Mouse (Mus musculus): ENCODE measurements at regions not wholly inside any gene's neighbourhood (a gene's known extent, or its start where the extent isn't known, plus 50 kb on each side); places are given as distances from the start of the nearest gene placed in this dataset.

GRCm38 (mm10) chr16:87103599-87103998 lies 250.4 kb upstream of the N6amt1 start:
- Histone ChIP-seq H3K9me3 (replicated peaks; ENCODE audit: control insufficient read depth, low read length) (no peaks in the 10 kb centered on the region), H3K4me1 (ENCODE audit: control insufficient read depth, insufficient read depth, low read length) (no peaks in the 10 kb centered on the region), H3K27me3 (ENCODE audit: control insufficient read depth, insufficient read depth, low read length) (no peaks in the 10 kb centered on the region), H3K36me3 (replicated peaks; ENCODE audit: control insufficient read depth, insufficient read depth, low read depth, low read length) (no peaks in the 10 kb centered on the region), H3K4me3 (ENCODE audit: low read depth, low read length) (no peak overlapping the region), H3K9ac (replicated peaks; ENCODE audit: low read length) (no peak overlapping the region), H3K4me2 (ENCODE audit: low read depth, low read length) (no peak overlapping the region), H3K27ac (replicated peaks; ENCODE audit: low read depth, low read length) (no peak overlapping the region)
- DNase-seq (ENCODE audit: low spot score), result no peak
- WGBS, result 71% methylated on average over 2 of the region's 2 CpGs
- no peak for ATAC-seq (replicated peaks; ENCODE audit: insufficient number of reproducible peaks, low FRiP score, low TSS enrichment, low read depth)

- Histone ChIP-seq H3K27ac (replicated peaks; ENCODE audit: low read depth, low read length) (no peak overlapping the region), H3K9ac (replicated peaks; ENCODE audit: low read length) (no peak overlapping the region), H3K27me3 (ENCODE audit: control insufficient read depth, insufficient read depth, low read length) (no peaks in the 10 kb centered on the region), H3K4me2 (ENCODE audit: low read depth, low read length) (no peak overlapping the region), H3K36me3 (replicated peaks; ENCODE audit: control insufficient read depth, insufficient read depth, low read depth, low read length) (no peaks in the 10 kb centered on the region), H3K4me1 (ENCODE audit: control insufficient read depth, insufficient read depth, low read length) (no peaks in the 10 kb centered on the region), H3K4me3 (ENCODE audit: low read depth, low read length) (no peak overlapping the region), H3K9me3 (replicated peaks; ENCODE audit: control insufficient read depth, low read length) (no peaks in the 10 kb centered on the region)
- ATAC-seq (replicated peaks; ENCODE audit: insufficient number of reproducible peaks, low FRiP score, low TSS enrichment, low read depth), result no peak
- DNase-seq (ENCODE audit: low spot score), result no peak
These were observed 251.9 kb upstream of the N6amt1 start for GRCm38 (mm10) chr16:87102057-87102456.

DNA sequence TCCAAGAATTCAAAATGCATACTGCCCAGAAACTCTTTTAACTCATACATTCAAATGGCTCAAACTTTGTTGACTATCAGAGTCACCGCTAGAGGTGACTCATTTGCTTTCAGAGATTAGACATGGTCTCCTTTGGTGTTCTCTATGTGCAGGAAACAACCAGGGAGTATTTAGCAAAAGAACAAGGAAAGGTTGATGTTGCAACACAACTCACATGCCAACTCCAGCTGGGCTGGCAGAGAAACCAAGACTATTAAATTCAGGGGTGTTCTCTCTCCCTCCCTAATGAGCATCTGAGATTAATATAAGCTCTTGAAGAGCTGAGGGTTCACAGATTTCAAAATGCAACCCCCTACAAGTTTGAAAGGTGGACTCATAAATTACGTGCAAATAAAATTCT lies 262.0 kb upstream of the N6amt1 start:
- ATAC-seq (replicated peaks; ENCODE audit: insufficient number of reproducible peaks, low FRiP score, low TSS enrichment, low read depth), result no peak
- Histone ChIP-seq H3K27ac (replicated peaks; ENCODE audit: low read depth, low read length) (no peak overlapping the region), H3K9ac (replicated peaks; ENCODE audit: low read length) (no peak overlapping the region), H3K4me1 (ENCODE audit: control insufficient read depth, insufficient read depth, low read length) (no peaks in the 10 kb centered on the region), H3K36me3 (replicated peaks; ENCODE audit: control insufficient read depth, insufficient read depth, low read depth, low read length) (no peaks in the 10 kb centered on the region), H3K4me2 (ENCODE audit: low read depth, low read length) (no peak overlapping the region), H3K9me3 (replicated peaks; ENCODE audit: control insufficient read depth, low read length) (no peaks in the 10 kb centered on the region), H3K4me3 (ENCODE audit: low read depth, low read length) (no peak overlapping the region), H3K27me3 (ENCODE audit: control insufficient read depth, insufficient read depth, low read length) (no peaks in the 10 kb centered on the region)
- no peak for DNase-seq (ENCODE audit: low spot score)
- WGBS, result 88% methylated on average over 2 of the region's 2 CpGs

DNA sequence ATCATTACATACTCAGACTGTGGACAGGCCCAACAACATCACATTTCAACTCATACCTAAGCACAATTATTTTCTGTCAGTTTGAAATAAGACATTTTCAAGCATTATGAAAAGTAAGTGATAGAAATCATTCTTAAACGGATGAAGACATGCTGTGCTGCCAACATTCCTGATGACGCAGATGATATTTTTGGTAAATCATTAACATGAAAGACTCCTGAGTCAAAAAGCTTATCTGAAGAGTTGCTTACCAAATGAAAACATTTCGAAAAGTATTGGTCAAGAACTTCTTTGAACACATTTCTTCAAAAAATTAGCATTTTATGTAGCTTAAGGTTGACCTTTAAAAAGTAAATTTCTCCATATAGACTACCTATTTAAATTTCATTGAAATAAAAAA lies 264.7 kb upstream of the N6amt1 start:
- Histone ChIP-seq H3K9ac (replicated peaks; ENCODE audit: low read length) (no peak overlapping the region), H3K4me1 (ENCODE audit: control insufficient read depth, insufficient read depth, low read length) (no peaks in the 10 kb centered on the region), H3K27me3 (ENCODE audit: control insufficient read depth, insufficient read depth, low read length) (no peaks in the 10 kb centered on the region), H3K4me2 (ENCODE audit: low read depth, low read length) (no peak overlapping the region), H3K4me3 (ENCODE audit: low read depth, low read length) (no peak overlapping the region), H3K36me3 (replicated peaks; ENCODE audit: control insufficient read depth, insufficient read depth, low read depth, low read length) (no peaks in the 10 kb centered on the region), H3K9me3 (replicated peaks; ENCODE audit: control insufficient read depth, low read length) (no peaks in the 10 kb centered on the region), H3K27ac (replicated peaks; ENCODE audit: low read depth, low read length) (no peak overlapping the region)
- no peak for ATAC-seq (replicated peaks; ENCODE audit: insufficient number of reproducible peaks, low FRiP score, low TSS enrichment, low read depth)
- WGBS, result 82% methylated on average over 3 of the region's 3 CpGs
- DNase-seq (ENCODE audit: low spot score), result no peak

DNA sequence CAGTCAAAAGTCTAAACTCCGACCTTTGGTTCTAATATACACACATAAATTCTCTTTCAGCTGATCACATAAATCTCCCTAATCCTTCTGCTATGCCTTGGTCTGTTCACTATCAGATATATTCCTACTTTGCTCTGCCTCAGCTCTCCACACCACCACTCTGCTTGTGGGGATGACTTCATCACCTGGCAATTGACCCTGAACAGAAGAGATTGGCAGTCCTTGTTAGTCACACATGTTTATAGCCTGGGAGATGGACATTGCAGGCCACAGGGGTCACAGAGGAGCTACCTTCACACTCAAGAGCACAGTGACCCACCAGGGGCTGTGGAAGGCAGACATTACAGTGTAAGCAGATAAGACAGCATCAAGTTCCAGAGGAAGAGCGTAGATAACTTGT lies 270.5 kb upstream of the N6amt1 start:
- ATAC-seq (replicated peaks; ENCODE audit: insufficient number of reproducible peaks, low FRiP score, low TSS enrichment, low read depth), result no peak
- 71% methylated on average over 2 of the region's 2 CpGs for WGBS
- no peaks in the 10 kb centered on the region for H3K36me3 ChIP-seq (replicated peaks; ENCODE audit: control insufficient read depth, insufficient read depth, low read depth, low read length)
- H3K9ac ChIP-seq (replicated peaks; ENCODE audit: low read length), result no peak overlapping the region
- no peak for DNase-seq (ENCODE audit: low spot score)
- no peaks in the 10 kb centered on the region for H3K4me1 ChIP-seq (ENCODE audit: control insufficient read depth, insufficient read depth, low read length)
- H3K27ac ChIP-seq (replicated peaks; ENCODE audit: low read depth, low read length), result no peak overlapping the region
- H3K27me3 ChIP-seq (ENCODE audit: control insufficient read depth, insufficient read depth, low read length), result no peaks in the 10 kb centered on the region
- H3K9me3 ChIP-seq (replicated peaks; ENCODE audit: control insufficient read depth, low read length), result no peaks in the 10 kb centered on the region
- H3K4me3 ChIP-seq (ENCODE audit: low read depth, low read length), result no peak overlapping the region
- H3K4me2 ChIP-seq (ENCODE audit: low read depth, low read length), result no peak overlapping the region

- DNase-seq (ENCODE audit: low spot score) (no peak), ATAC-seq (replicated peaks; ENCODE audit: insufficient number of reproducible peaks, low FRiP score, low TSS enrichment, low read depth) (no peak)
- Histone ChIP-seq H3K4me1 (ENCODE audit: control insufficient read depth, insufficient read depth, low read length) (no peaks in the 10 kb centered on the region), H3K36me3 (replicated peaks; ENCODE audit: control insufficient read depth, insufficient read depth, low read depth, low read length) (no peaks in the 10 kb centered on the region), H3K27ac (replicated peaks; ENCODE audit: low read depth, low read length) (no peak overlapping the region), H3K27me3 (ENCODE audit: control insufficient read depth, insufficient read depth, low read length) (no peaks in the 10 kb centered on the region), H3K9ac (replicated peaks; ENCODE audit: low read length) (no peak overlapping the region), H3K4me3 (ENCODE audit: low read depth, low read length) (no peak overlapping the region), H3K4me2 (ENCODE audit: low read depth, low read length) (no peak overlapping the region), H3K9me3 (replicated peaks; ENCODE audit: control insufficient read depth, low read length) (no peaks in the 10 kb centered on the region)
- WGBS, result 82% methylated on average over 2 of the region's 2 CpGs
These were observed 276.6 kb upstream of the N6amt1 start for GRCm38 (mm10) chr16:87077385-87077784.

DNA sequence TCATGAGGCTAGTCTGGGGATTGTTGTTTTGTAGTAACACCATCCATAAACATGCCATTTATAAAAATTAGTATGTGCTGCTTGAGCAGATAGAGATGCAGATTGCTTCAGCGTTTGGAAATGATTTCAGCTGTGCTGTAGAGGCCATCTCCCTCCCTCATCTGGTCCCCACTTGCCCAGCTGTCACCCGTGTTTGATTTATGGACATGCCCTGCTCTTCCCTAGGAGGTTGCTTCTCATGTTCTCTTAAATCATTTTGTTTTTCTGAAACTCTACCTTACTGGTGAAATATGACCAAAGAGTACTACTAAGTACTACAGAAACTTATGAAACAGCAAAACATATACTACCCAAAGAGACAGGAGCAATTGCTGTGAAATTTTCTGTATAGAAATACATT lies 284.7 kb upstream of the N6amt1 start:
- Histone ChIP-seq H3K27me3 (ENCODE audit: control insufficient read depth, insufficient read depth, low read length) (no peaks in the 10 kb centered on the region), H3K9me3 (replicated peaks; ENCODE audit: control insufficient read depth, low read length) (no peaks in the 10 kb centered on the region), H3K4me1 (ENCODE audit: control insufficient read depth, insufficient read depth, low read length) (no peaks in the 10 kb centered on the region), H3K27ac (replicated peaks; ENCODE audit: low read depth, low read length) (no peak overlapping the region), H3K4me2 (ENCODE audit: low read depth, low read length) (no peak overlapping the region), H3K4me3 (ENCODE audit: low read depth, low read length) (no peak overlapping the region), H3K36me3 (replicated peaks; ENCODE audit: control insufficient read depth, insufficient read depth, low read depth, low read length) (no peaks in the 10 kb centered on the region), H3K9ac (replicated peaks; ENCODE audit: low read length) (no peak overlapping the region)
- WGBS, result 64% methylated on average over 2 of the region's 2 CpGs
- DNase-seq (ENCODE audit: low spot score), result no peak
- ATAC-seq (replicated peaks; ENCODE audit: insufficient number of reproducible peaks, low FRiP score, low TSS enrichment, low read depth), result no peak

- no peak overlapping the region for H3K27ac ChIP-seq (replicated peaks; ENCODE audit: low read depth, low read length)
- ATAC-seq (replicated peaks; ENCODE audit: insufficient number of reproducible peaks, low FRiP score, low TSS enrichment, low read depth), result no peak
- H3K4me3 ChIP-seq (ENCODE audit: low read depth, low read length), result no peak overlapping the region
- no peaks in the 10 kb centered on the region for H3K4me1 ChIP-seq (ENCODE audit: control insufficient read depth, insufficient read depth, low read length)
- H3K36me3 ChIP-seq (replicated peaks; ENCODE audit: control insufficient read depth, insufficient read depth, low read depth, low read length), result no peaks in the 10 kb centered on the region
- H3K9me3 ChIP-seq (replicated peaks; ENCODE audit: control insufficient read depth, low read length), result no peaks in the 10 kb centered on the region
- no peak for DNase-seq (ENCODE audit: low spot score)
- no peak overlapping the region for H3K4me2 ChIP-seq (ENCODE audit: low read depth, low read length)
- WGBS, result 74% methylated on average over 1 of the region's 1 CpGs
- no peak overlapping the region for H3K9ac ChIP-seq (replicated peaks; ENCODE audit: low read length)
- H3K27me3 ChIP-seq (ENCODE audit: control insufficient read depth, insufficient read depth, low read length), result no peaks in the 10 kb centered on the region
These were observed 286.0 kb upstream of the N6amt1 start for GRCm38 (mm10) chr16:87067981-87068380.

- no peaks in the 10 kb centered on the region for H3K27me3 ChIP-seq (ENCODE audit: control insufficient read depth, insufficient read depth, low read length)
- 88% methylated on average over 5 of the region's 5 CpGs for WGBS
- no peak for ATAC-seq (replicated peaks; ENCODE audit: insufficient number of reproducible peaks, low FRiP score, low TSS enrichment, low read depth)
These were observed 286.5 kb upstream of the N6amt1 start for GRCm38 (mm10) chr16:87067523-87067922.

More at GRCm38 (mm10) chr16:87067523-87067922, 286.5 kb upstream of the N6amt1 start:
- DNase-seq (ENCODE audit: low spot score), result no peak
- Histone ChIP-seq H3K36me3 (replicated peaks; ENCODE audit: control insufficient read depth, insufficient read depth, low read depth, low read length) (no peaks in the 10 kb centered on the region), H3K27ac (replicated peaks; ENCODE audit: low read depth, low read length) (no peak overlapping the region), H3K9me3 (replicated peaks; ENCODE audit: control insufficient read depth, low read length) (no peaks in the 10 kb centered on the region), H3K4me1 (ENCODE audit: control insufficient read depth, insufficient read depth, low read length) (no peaks in the 10 kb centered on the region), H3K4me3 (ENCODE audit: low read depth, low read length) (no peak overlapping the region), H3K4me2 (ENCODE audit: low read depth, low read length) (no peak overlapping the region), H3K9ac (replicated peaks; ENCODE audit: low read length) (no peak overlapping the region)
